Mouse (Mus musculus) liver, embryonic 14.5 days (tissue): ENCODE measurements around the gene Mepce. TPM values are rescaled to one million over a fixed set of nuclear protein-coding genes. Genes with fewer than 3 reads are reported as not detected.

ENCODE experiments used
- ATAC-seq: fragments of 200-750 bp; cut with Nextera tagmentation; 2 replicates; pipeline ENCODE4 v1.8.0; 2017; ENCODE audit warnings: moderate number of reproducible peaks, mild to moderate bottlenecking, moderate library complexity; ENCODE audit not compliant: insufficient read depth
- DNase-seq, 3 experiments: peaks; one replicate each; pipeline ENCODE4 v3.0.0-alpha.2; 2012 to 2013; ENCODE audit warnings: low read depth in 3 of 3, low spot score in 3 of 3
- H3K27ac ChIP-seq: fragments of 300-500 bp; sonication (generic); 2 replicates; pipeline ENCODE4 v1.5.1; 2014; ENCODE audit warnings: moderate library complexity, mild to moderate bottlenecking, control low read depth, inconsistent platforms
- H3K27me3 ChIP-seq: fragments of 300-500 bp; sonication (generic); 2 replicates; pipeline ENCODE4 v1.6.1; 2014; ENCODE audit warnings: mild to moderate bottlenecking, low read length, moderate library complexity; ENCODE audit not compliant: control insufficient read depth, insufficient read depth
- H3K36me3 ChIP-seq: fragments of 300-500 bp; sonication (generic); replicated peaks from 2 replicates; pipeline ENCODE4 v1.6.1; 2014; ENCODE audit warnings: low read depth; ENCODE audit not compliant: control insufficient read depth, insufficient read depth
- H3K4me1 ChIP-seq, 2 experiments: fragments of 200-500 bp in 1 of 2; fragments of 300-500 bp in 1 of 2; sonication (generic) in 1 of 2; replicated peaks; 2 replicates each; pipeline ENCODE4 v1.6.1; 2012 to 2014; ENCODE audit warnings: antibody characterized with exemption in 1 of 2, inconsistent platforms in 1 of 2, low read length in 1 of 2; ENCODE audit not compliant: control insufficient read depth in 2 of 2, insufficient read depth in 2 of 2
- H3K4me2 ChIP-seq: fragments of 300-500 bp; sonication (generic); 2 replicates; pipeline ENCODE4 v1.6.1; 2014; ENCODE audit warnings: low read depth, mild to moderate bottlenecking, control low read depth, moderate library complexity
- H3K4me3 ChIP-seq, 2 experiments: fragments of 200-500 bp in 1 of 2; fragments of 300-500 bp in 1 of 2; sonication (generic) in 1 of 2; 2 replicates each; pipeline ENCODE4 v1.5.1; 2012 to 2014; ENCODE audit warnings: low read depth in 2 of 2, low read length in 2 of 2, mild to moderate bottlenecking in 2 of 2, control low read depth in 1 of 2, inconsistent platforms in 1 of 2, moderate library complexity in 1 of 2; ENCODE audit not compliant: insufficient read depth in 1 of 2
- H3K9ac ChIP-seq: fragments of 300-500 bp; sonication (generic); replicated peaks from 2 replicates; pipeline ENCODE4 v1.6.1; 2014; ENCODE audit warnings: mild to moderate bottlenecking, control low read depth, moderate library complexity
- H3K9me3 ChIP-seq: fragments of 300-500 bp; sonication (generic); 2 replicates; pipeline ENCODE4 v1.6.1; 2016; ENCODE audit warnings: low read length, mixed read lengths; ENCODE audit not compliant: control insufficient read depth
- CTCF ChIP-seq: IDR thresholded peaks from 2 replicates; pipeline ENCODE4 v1.5.1; 2016; ENCODE audit warnings: antibody characterized with exemption, low read depth, control low read depth
- EP300 ChIP-seq: IDR thresholded peaks from 2 replicates; pipeline ENCODE4 v1.6.1; 2016; ENCODE audit warnings: antibody characterized with exemption, low read depth
- WGBS: fragments of 180-500 bp; shearing (Covaris S2); extraction: QIAGEN DNeasy Blood & Tissue Kit; methylation state at CpG from one replicate; pipeline ENCODE4 v1.1.7; 2014; ENCODE audit not compliant: insufficient replicate concordance; 5-methylcytosine and 5-hydroxymethylcytosine counted together
- polyA plus RNA-seq, 2 experiments: library from polyadenylated mRNA; depleted of rRNA in 1 of 2; stranded (reverse) in 1 of 2; unstranded in 1 of 2; fragments of >200 nt; fragmentation: Nextera tagmentation in 1 of 2; extraction: Ambion mirVana in 1 of 2; gene quantifications; 2 replicates each; pipeline versions ENCODE4 v1.2.1 to v1.2.3; 2012 to 2014

The Mepce gene
- polyA plus RNA-seq, 2 experiments: 6.4 to 13.3 TPM

DNA sequence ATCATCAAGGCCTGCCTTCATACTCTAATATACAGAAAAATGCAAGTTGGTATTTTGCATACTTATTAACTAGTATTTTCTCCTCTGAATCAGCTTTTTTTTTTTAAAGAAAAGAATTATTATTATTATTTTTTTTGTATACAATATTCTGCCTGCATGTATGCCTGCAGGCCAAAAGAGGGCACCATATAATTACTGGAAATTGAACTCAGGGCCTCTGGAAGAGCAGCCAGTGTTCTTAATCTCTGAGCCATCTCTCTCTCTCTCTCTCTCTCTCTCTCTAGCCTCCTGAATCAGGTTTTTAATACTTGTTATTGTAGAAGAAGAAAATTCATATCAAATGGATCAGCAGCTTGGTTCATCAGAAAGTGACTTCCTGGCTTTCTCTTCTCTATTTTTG, 4.1 kb upstream of the Mepce start:
- no peak for ATAC-seq

GRCm38 (mm10) chr5:137788946-137789531, 1.6 kb upstream of the Mepce start:
- H3K27me3 ChIP-seq: no peaks in the 10 kb centered on the region
- H3K4me1 ChIP-seq: peaks cover 8 to 15% of the 10 kb centered on the region in 2 experiments
- H3K9ac ChIP-seq: no peak overlapping the region
- 84% methylated on average over 2 of the region's 2 CpGs for WGBS
- DNase-seq (no peak), ATAC-seq (no peak)
- H3K36me3 ChIP-seq: peaks cover 5% of the 10 kb centered on the region; the same call in 1 of the 2 replicates
- H3K4me2 ChIP-seq: no peak overlapping the region
- H3K27ac ChIP-seq: no peak overlapping the region
- TF ChIP-seq CTCF: no peak
- TF ChIP-seq EP300: no peak
- no peak overlapping the region for H3K4me3 ChIP-seq
- peaks cover 2% of the 10 kb centered on the region; the same call in 1 of the 2 replicates for H3K9me3 ChIP-seq

More for the DNA sequence above, 4.1 kb upstream of the Mepce start:
- no peaks in the 10 kb centered on the region for H3K27me3 ChIP-seq
- H3K27ac ChIP-seq: no peak overlapping the region
- no peak overlapping the region for H3K9ac ChIP-seq
- H3K36me3 ChIP-seq: no peaks in the 10 kb centered on the region
- peaks cover 2% of the 10 kb centered on the region; the same call in 1 of the 2 replicates for H3K9me3 ChIP-seq
- no peak for TF ChIP-seq EP300
- TF ChIP-seq CTCF: peak; percentile 25; the same call in 1 of the 2 replicates
- no peak for DNase-seq
- no peak overlapping the region for H3K4me3 ChIP-seq
- no peak overlapping the region for H3K4me2 ChIP-seq
- H3K4me1 ChIP-seq: peaks cover 4 to 5% of the 10 kb centered on the region in 2 experiments

- DNase-seq: no peak
- Histone ChIP-seq H3K9ac (no peak overlapping the region), H3K27me3 (no peaks in the 10 kb centered on the region), H3K36me3 (peaks cover 10% of the 10 kb centered on the region), H3K4me3 (no peak overlapping the region), H3K4me1 (peaks cover 8 to 21% of the 10 kb centered on the region in 2 experiments), H3K9me3 (peaks cover 2% of the 10 kb centered on the region; the same call in 1 of the 2 replicates), H3K4me2 (peak overlapping the region; percentile 84), H3K27ac (no peak overlapping the region)
- no peak for ATAC-seq
- WGBS: 68% methylated on average over 24 of the region's 24 CpGs
- TF ChIP-seq CTCF (no peak), EP300 (no peak)
These were observed 716 bp upstream of the Mepce start for GRCm38 (mm10) chr5:137788171-137788570.

- Histone ChIP-seq H3K9me3 (peaks cover 2% of the 10 kb centered on the region; the same call in 1 of the 2 replicates), H3K4me3 (peak overlapping the region; percentile 85 to 88), H3K4me1 (peaks cover 8 to 21% of the 10 kb centered on the region in 2 experiments), H3K27me3 (no peaks in the 10 kb centered on the region), H3K27ac (peak overlapping the region; percentile 99), H3K36me3 (peaks cover 27% of the 10 kb centered on the region), H3K4me2 (peak overlapping the region; percentile 84), H3K9ac (peak overlapping the region; percentile 86)
- WGBS: under 1% methylated on average over 72 of the region's 79 CpGs
- TF ChIP-seq EP300 (no peak), CTCF (no peak)
- peak; percentile 100 for DNase-seq
- ATAC-seq: peak; percentile 83
These were observed 1.1 kb downstream of the Mepce start for GRCm38 (mm10) chr5:137786109-137786942.
